Mouse (Mus musculus): Measurements from ENCODE around the gene Lrrn4cl. TPM values are rescaled to one million over a fixed set of nuclear protein-coding genes. Genes with fewer than 3 reads are reported as not detected.

The Lrrn4cl gene
- polyA plus RNA-seq, 1 experiment from 2014 or later: 2.3 TPM

DNA sequence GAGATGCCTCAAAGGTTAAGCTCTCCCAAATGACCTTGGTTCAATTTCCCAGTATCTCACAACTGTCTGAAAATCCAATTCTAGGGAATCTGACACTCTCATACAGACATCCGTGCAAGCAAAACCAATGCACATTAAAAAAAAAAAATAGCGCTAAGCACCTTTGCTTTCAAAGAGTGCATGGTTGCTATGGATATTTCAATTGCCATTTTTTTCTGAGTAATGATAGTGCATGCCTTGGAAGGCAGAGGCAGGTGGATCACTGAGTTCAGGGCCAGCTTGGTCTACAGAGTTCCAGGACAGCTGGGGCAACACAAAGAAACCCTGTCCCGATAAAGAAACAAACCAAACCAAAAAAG, 30.4 kb downstream of the Lrrn4cl start:
- Histone ChIP-seq H3K36me3 (ENCODE audit: control insufficient read depth, insufficient read depth, low read length) (peaks cover 3% of the 10 kb centered on the region; the same call in 1 of the 2 replicates), H3K27ac (replicated peaks) (no peak overlapping the region), H3K9ac (ENCODE audit: low read length) (peak overlapping the region; percentile 83; the same call in 1 of the 2 replicates), H3K9me3 (ENCODE audit: control insufficient read depth, low read length) (no peaks in the 10 kb centered on the region), H3K4me3 (ENCODE audit: low read depth, low read length) (peak overlapping the region; percentile 82), H3K4me2 (replicated peaks; ENCODE audit: low read depth) (peak overlapping the region; percentile 79), H3K27me3 (ENCODE audit: control insufficient read depth, insufficient read depth, low read length) (no peaks in the 10 kb centered on the region), H3K4me1 (replicated peaks; ENCODE audit: control insufficient read depth, insufficient read depth) (no peaks in the 10 kb centered on the region)
- ATAC-seq (ENCODE audit: low FRiP score, low TSS enrichment) (peak; percentile 14), DNase-seq (ENCODE audit: low spot score) (no peak)
- 6% methylated on average over 3 of the region's 3 CpGs for WGBS
- no peak for TF ChIP-seq CTCF (IDR thresholded peaks at IDR 0.05; ENCODE audit: low read depth)
- no peak for TF ChIP-seq EP300 (optimal IDR thresholded peaks at IDR 0.05)

DNA sequence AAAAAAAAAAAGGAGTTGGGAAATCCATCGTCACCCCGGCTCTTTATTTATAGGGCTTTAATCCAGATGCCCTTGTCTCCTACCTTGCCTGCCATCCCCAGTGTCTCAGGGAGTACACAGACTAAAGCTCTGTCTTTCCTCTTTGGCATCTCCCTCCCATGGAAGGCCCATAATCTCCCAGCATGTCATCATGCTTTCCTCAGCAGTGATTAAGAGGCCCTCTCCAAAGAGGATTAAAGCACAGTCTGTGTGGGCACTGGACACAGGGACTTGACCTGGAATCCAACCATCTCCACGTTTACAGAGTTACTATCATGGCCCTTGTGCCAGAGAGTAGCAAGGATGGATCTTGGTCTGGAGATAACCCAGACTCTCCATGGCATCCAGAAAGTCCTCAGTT, 33.0 kb downstream of the Lrrn4cl start, which contains the start of the genes Lbhd1 and Gm49403:
Gene Lbhd1 (plus strand): TSS at position 117 of the 400 bp plus-strand sequence.
Gene Gm49403 (plus strand): TSS at position 315 of the 400 bp plus-strand sequence.
- TF ChIP-seq EP300 (optimal IDR thresholded peaks at IDR 0.05): no peak
- TF ChIP-seq CTCF (IDR thresholded peaks at IDR 0.05; ENCODE audit: low read depth): no peak
- DNase-seq (ENCODE audit: low spot score): no peak
- Histone ChIP-seq H3K27me3 (ENCODE audit: control insufficient read depth, insufficient read depth, low read length) (no peaks in the 10 kb centered on the region), H3K4me1 (replicated peaks; ENCODE audit: control insufficient read depth, insufficient read depth) (peaks cover 4% of the 10 kb centered on the region; the same call in 1 of the 2 replicates), H3K9ac (ENCODE audit: low read length) (no peak within 1 kb of the TSS), H3K36me3 (ENCODE audit: control insufficient read depth, insufficient read depth, low read length) (no peaks in the 10 kb centered on the region), H3K4me3 (ENCODE audit: low read depth, low read length) (no peak within 1 kb of the TSS), H3K4me2 (replicated peaks; ENCODE audit: low read depth) (no peak within 1 kb of the TSS), H3K27ac (replicated peaks) (no peak within 1 kb of the TSS), H3K9me3 (ENCODE audit: control insufficient read depth, low read length) (no peaks in the 10 kb centered on the region)
- ATAC-seq (ENCODE audit: low FRiP score, low TSS enrichment): no peak
- 80% methylated on average over 3 of the region's 3 CpGs for WGBS

DNA sequence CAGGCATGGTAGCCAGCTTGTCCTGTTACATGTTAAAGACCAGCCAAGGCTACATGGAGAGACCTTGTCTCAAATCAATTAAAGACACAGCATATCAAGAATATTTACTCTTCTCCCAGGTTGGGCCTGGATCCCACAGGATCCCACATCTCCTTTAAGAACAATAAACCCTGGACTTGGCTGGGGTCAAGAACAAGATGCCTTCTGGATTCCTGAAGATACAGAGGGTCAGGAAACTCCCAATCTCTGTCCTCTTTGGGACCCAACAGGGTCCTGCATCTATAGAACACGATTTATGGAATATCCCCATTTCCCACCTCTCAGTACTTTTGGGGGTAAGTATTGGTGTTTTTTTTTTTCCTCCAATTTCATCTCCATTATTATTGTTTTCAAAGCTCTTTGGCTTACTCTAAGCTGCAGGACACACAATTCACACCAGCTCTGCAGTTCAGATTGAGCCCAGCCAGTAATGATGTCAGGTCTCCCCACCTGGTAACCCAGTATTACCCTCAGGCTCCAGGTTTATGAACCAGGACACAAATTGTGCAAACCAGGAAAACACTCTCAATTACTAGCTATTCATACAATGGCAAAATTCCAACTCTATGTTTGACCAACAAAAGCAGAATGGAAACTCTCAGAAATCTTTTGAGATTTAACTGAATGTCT, 36.5 kb downstream of the Lrrn4cl start:
- no peak overlapping the region; the same call in 1 of the 2 replicates for H3K4me2 ChIP-seq (replicated peaks; ENCODE audit: low read depth)
- DNase-seq (ENCODE audit: low spot score) (no peak), ATAC-seq (ENCODE audit: low FRiP score, low TSS enrichment) (no peak)
- TF ChIP-seq EP300 (optimal IDR thresholded peaks at IDR 0.05): no peak
- no peak for TF ChIP-seq CTCF (IDR thresholded peaks at IDR 0.05; ENCODE audit: low read depth)
- H3K27me3 ChIP-seq (ENCODE audit: control insufficient read depth, insufficient read depth, low read length): no peaks in the 10 kb centered on the region
- no peak overlapping the region for H3K9ac ChIP-seq (ENCODE audit: low read length)
- H3K4me3 ChIP-seq (ENCODE audit: low read depth, low read length): no peak overlapping the region
- peaks cover 4% of the 10 kb centered on the region; the same call in 1 of the 2 replicates for H3K4me1 ChIP-seq (replicated peaks; ENCODE audit: control insufficient read depth, insufficient read depth)
- no peaks in the 10 kb centered on the region for H3K9me3 ChIP-seq (ENCODE audit: control insufficient read depth, low read length)
- no peak overlapping the region; the same call in 1 of the 2 replicates for H3K27ac ChIP-seq (replicated peaks)
- WGBS: 55% methylated on average over 1 of the region's 1 CpGs
- no peaks in the 10 kb centered on the region for H3K36me3 ChIP-seq (ENCODE audit: control insufficient read depth, insufficient read depth, low read length)

DNA sequence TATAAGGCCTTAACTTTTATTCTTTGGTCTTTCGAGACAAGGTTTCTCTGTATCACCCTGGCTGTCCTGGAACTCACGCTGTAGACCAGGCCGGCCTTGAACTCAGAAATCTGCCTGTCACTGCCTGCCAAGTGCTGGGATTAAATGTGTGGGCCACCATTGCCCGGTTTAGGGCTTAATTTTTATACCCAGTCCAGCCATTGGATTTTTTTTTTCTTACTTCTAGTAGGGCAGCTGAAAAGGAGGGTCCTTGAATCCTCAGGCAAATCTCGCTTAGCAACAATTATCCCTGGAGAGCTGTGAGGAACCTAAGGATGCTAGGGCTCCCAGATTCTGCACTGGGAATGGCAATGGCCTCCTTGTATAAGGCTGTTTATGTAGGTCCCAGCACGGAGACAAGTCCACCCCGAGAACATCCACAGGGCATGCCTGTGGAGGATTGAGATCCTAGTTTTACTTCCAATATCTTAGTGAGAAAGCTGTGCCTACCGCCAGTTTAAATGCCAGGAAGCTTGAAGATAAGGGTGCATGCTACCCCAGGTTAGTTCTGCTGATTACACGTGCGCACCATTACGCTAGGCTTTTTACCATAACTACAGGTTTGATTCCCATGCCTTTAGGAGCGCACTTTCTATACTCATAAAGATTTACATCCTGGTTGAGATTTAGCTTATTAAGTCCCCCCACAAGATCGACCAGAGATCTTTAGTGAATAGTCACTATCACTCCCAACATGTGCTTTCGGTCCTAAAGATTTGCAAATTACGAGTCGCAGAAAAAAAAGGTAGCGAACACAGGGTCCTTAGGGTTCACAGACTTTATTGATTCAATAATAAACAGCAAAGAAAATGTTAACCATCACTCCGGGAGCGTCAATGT, 37.3 kb downstream of the Lrrn4cl start:
- peak; percentile 19 for DNase-seq (ENCODE audit: low spot score)
- Histone ChIP-seq H3K4me1 (replicated peaks; ENCODE audit: control insufficient read depth, insufficient read depth) (peaks cover 4% of the 10 kb centered on the region; the same call in 1 of the 2 replicates), H3K27ac (replicated peaks) (peak overlapping the region; percentile 75), H3K4me3 (ENCODE audit: low read depth, low read length) (peak overlapping the region; percentile 69), H3K9me3 (ENCODE audit: control insufficient read depth, low read length) (no peaks in the 10 kb centered on the region), H3K27me3 (ENCODE audit: control insufficient read depth, insufficient read depth, low read length) (no peaks in the 10 kb centered on the region), H3K4me2 (replicated peaks; ENCODE audit: low read depth) (peak overlapping the region; percentile 63), H3K9ac (ENCODE audit: low read length) (peak overlapping the region; percentile 78), H3K36me3 (ENCODE audit: control insufficient read depth, insufficient read depth, low read length) (no peaks in the 10 kb centered on the region)
- ATAC-seq (ENCODE audit: low FRiP score, low TSS enrichment): no peak
- TF ChIP-seq CTCF (IDR thresholded peaks at IDR 0.05; ENCODE audit: low read depth): no peak
- no peak for TF ChIP-seq EP300 (optimal IDR thresholded peaks at IDR 0.05)
- 14% methylated on average over 19 of the region's 19 CpGs for WGBS

DNA sequence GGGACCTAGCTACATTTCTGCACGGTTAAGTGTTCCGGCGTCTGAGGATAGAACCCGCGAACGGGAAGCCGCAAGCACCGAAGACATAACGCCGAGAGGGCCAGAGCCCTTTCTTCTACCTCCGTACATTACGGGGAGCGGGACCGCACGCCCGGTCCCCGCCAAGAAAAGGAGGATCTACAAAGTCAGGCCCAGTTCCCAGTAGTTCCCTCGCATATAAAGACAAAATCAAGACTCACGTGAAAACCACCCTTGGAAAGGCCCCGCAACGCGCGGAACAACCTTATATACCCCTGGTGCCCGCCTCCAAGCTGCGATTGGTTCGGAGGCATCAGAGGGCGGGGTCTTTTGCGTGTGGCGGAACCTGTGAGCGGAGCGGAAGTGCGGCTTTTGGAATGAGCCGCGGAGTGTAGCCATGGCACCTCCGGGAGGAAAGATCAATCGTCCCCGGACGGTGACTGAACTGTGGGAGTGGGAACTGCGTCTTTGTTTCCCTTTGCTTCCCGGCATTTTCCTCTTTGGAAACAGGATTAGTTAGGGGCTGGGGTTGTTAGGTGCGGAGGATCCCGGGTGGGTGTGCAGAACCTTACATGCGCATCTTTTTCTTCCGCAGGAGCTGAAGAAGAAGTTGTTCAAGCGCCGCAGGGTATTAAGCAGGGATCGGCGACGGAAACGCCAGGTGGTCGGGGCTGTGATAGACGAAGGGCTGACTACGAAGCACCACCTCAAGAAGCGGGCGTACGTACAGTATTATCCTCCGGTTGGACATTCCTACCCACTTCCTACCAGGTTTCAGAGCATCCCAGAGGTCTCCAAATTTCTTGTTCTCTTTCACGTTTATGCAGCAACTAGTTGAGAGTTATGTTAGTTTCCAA, 38.2 kb downstream of the Lrrn4cl start, which contains the start of the genes 1810009A15Rik and Gm49416:
Gene 1810009A15Rik (plus strand): TSS at position 343 of the 875 bp plus-strand sequence.
Gene Gm49416 (plus strand): TSS at position 416 of the 875 bp plus-strand sequence.
- DNase-seq (ENCODE audit: low spot score): peak; percentile 97
- Histone ChIP-seq H3K27ac (replicated peaks) (peak within 1 kb of the TSS; percentile 85), H3K27me3 (ENCODE audit: control insufficient read depth, insufficient read depth, low read length) (no peaks in the 10 kb centered on the region), H3K4me1 (replicated peaks; ENCODE audit: control insufficient read depth, insufficient read depth) (peaks cover 4% of the 10 kb centered on the region; the same call in 1 of the 2 replicates), H3K9ac (ENCODE audit: low read length) (peak within 1 kb of the TSS; percentile 78), H3K4me3 (ENCODE audit: low read depth, low read length) (peak within 1 kb of the TSS; percentile 69), H3K4me2 (replicated peaks; ENCODE audit: low read depth) (peak within 1 kb of the TSS; percentile 63), H3K9me3 (ENCODE audit: control insufficient read depth, low read length) (no peaks in the 10 kb centered on the region), H3K36me3 (ENCODE audit: control insufficient read depth, insufficient read depth, low read length) (no peaks in the 10 kb centered on the region)
- peak; percentile 94 for ATAC-seq (ENCODE audit: low FRiP score, low TSS enrichment)
- TF ChIP-seq EP300 (optimal IDR thresholded peaks at IDR 0.05): no peak
- TF ChIP-seq CTCF (IDR thresholded peaks at IDR 0.05; ENCODE audit: low read depth): no peak
- under 1% methylated on average over 58 of the region's 58 CpGs for WGBS
